Mouse (Mus musculus): ENCODE measurements around the gene Prkci. TPM values are rescaled to one million over a fixed set of nuclear protein-coding genes. Genes with fewer than 3 reads are reported as not detected.

Gene Prkci
- polyA plus RNA-seq, 1 experiment from 2014 or later: 3.8 TPM

DNA sequence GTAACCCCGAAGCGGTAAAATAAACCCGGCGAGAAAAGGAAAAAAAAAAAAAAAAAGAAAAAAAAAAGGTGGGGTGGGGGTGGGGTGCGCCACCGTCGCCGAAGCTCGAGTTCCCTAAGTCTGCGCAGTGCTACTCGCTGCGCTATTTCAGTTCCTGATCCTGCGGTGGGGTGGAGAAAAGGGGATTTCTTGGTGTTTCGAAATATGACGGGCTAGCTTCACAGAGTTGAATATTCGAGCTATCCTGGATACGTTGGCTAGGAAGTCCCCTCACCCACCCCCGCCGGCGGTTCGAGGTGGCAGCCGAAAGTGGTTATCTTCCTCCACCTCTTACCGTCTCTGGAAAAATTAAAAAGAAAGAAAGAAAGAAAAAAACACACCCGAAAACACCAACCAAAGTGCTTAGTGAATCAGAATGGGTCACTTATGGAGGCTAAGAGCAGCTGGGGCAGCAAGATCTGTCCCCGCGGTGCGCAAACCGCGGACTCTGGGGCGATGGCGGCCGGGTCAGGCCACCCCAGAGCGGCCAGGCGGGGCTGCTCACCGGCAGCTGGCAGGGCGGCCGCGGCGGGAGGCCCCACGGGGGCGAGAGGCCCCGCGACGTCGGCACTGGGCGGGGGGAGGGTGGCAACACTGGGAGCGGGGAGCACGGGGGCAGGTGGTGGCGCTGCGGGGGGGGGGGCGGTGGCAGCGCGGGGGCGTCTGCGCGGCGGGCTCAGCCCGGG is 98.2 kb downstream of the Prkci start:
- peak; percentile 84 for DNase-seq
- TF ChIP-seq CTCF (IDR thresholded peaks at IDR 0.05; ENCODE audit: low read depth) (no peak), EP300 (IDR thresholded peaks at IDR 0.05; ENCODE audit: low read depth) (no peak)
- peak; percentile 56 for ATAC-seq
- H3K36me3 ChIP-seq (replicated peaks; ENCODE audit: insufficient read depth, low read length): no peaks in the 10 kb centered on the region
- H3K9me3 ChIP-seq (ENCODE audit: low read length): no peaks in the 10 kb centered on the region
- H3K9ac ChIP-seq (replicated peaks): peak overlapping the region; percentile 85
- H3K4me3 ChIP-seq (ENCODE audit: low read depth, low read length): peak overlapping the region; percentile 93
- under 1% methylated on average over 45 of the region's 58 CpGs for WGBS (ENCODE audit: insufficient replicate concordance)
- peaks cover 35% of the 10 kb centered on the region for H3K4me1 ChIP-seq (ENCODE audit: insufficient read depth)
- peak overlapping the region; percentile 100 for H3K27ac ChIP-seq (ENCODE audit: low read depth)
- no peaks in the 10 kb centered on the region for H3K27me3 ChIP-seq (ENCODE audit: insufficient read depth, low read length)
- peak overlapping the region; percentile 85 for H3K4me2 ChIP-seq (ENCODE audit: low read depth, low read length)

DNA sequence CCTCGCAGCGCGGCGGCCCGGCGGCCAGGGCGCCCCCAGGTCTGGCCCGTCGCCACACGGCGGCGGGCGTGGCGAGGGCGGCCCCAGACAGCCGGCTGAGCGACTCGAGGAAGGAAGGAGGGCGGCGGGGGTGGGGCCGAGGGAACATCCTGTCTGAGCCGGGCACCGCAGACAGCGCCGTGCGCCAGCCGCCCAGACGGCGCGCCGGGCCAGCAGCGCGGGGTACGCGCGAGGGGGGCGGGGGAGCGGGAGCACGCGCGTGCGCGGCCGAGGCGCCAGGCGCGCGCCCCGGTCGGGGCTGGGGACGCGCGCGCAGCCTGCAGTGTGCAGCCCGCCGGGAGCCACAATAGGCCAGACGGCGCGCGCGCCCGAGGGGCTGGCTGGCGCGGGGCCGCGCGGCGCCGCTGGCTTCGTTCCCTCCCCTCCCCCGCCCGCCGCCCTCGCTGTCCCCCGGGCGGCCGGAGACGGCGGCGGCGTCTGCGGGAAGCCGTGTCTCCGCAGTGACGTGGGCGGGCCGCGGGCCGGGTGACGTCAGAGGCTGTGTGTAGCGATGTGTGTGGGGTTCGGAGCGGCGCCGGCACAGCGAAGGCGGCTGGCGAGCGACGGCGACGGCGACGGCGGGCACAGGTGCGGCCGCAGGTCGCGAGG is 99.1 kb downstream of the Prkci start, which contains the start of gene Skil:
Skil (plus strand) TSS at position 528 of the 648 bp plus-strand sequence.
- peak within 1 kb of the TSS; percentile 96 for H3K9ac ChIP-seq (replicated peaks)
- no peaks in the 10 kb centered on the region for H3K27me3 ChIP-seq (ENCODE audit: insufficient read depth, low read length)
- peak within 1 kb of the TSS; percentile 100 for H3K27ac ChIP-seq (ENCODE audit: low read depth)
- H3K9me3 ChIP-seq (ENCODE audit: low read length): no peaks in the 10 kb centered on the region
- no peaks in the 10 kb centered on the region for H3K36me3 ChIP-seq (replicated peaks; ENCODE audit: insufficient read depth, low read length)
- H3K4me2 ChIP-seq (ENCODE audit: low read depth, low read length): peak within 1 kb of the TSS; percentile 85
- H3K4me3 ChIP-seq (ENCODE audit: low read depth, low read length): peak within 1 kb of the TSS; percentile 93
- DNase-seq (peak; percentile 96), ATAC-seq (peak; percentile 89)
- WGBS (ENCODE audit: insufficient replicate concordance): 1% methylated on average over 21 of the region's 109 CpGs
- peaks cover 31% of the 10 kb centered on the region for H3K4me1 ChIP-seq (ENCODE audit: insufficient read depth)
- no peak for TF ChIP-seq EP300 (IDR thresholded peaks at IDR 0.05; ENCODE audit: low read depth)
- no peak for TF ChIP-seq CTCF (IDR thresholded peaks at IDR 0.05; ENCODE audit: low read depth)

GRCm38 (mm10) chr3:31095179-31095490 is 99.6 kb downstream of the Prkci start:
- Histone ChIP-seq H3K27ac (ENCODE audit: low read depth) (peak overlapping the region; percentile 100), H3K27me3 (ENCODE audit: insufficient read depth, low read length) (no peaks in the 10 kb centered on the region), H3K9ac (replicated peaks) (peak overlapping the region; percentile 96), H3K4me2 (ENCODE audit: low read depth, low read length) (peak overlapping the region; percentile 85), H3K4me1 (ENCODE audit: insufficient read depth) (peaks cover 33% of the 10 kb centered on the region), H3K36me3 (replicated peaks; ENCODE audit: insufficient read depth, low read length) (no peaks in the 10 kb centered on the region), H3K9me3 (ENCODE audit: low read length) (no peaks in the 10 kb centered on the region), H3K4me3 (ENCODE audit: low read depth, low read length) (peak overlapping the region; percentile 93)
- no peak for TF ChIP-seq CTCF (IDR thresholded peaks at IDR 0.05; ENCODE audit: low read depth)
- no peak for TF ChIP-seq EP300 (IDR thresholded peaks at IDR 0.05; ENCODE audit: low read depth)
- WGBS (ENCODE audit: insufficient replicate concordance): 4% methylated on average over 34 of the region's 39 CpGs
- DNase-seq (no peak), ATAC-seq (peak; percentile 5)

DNA sequence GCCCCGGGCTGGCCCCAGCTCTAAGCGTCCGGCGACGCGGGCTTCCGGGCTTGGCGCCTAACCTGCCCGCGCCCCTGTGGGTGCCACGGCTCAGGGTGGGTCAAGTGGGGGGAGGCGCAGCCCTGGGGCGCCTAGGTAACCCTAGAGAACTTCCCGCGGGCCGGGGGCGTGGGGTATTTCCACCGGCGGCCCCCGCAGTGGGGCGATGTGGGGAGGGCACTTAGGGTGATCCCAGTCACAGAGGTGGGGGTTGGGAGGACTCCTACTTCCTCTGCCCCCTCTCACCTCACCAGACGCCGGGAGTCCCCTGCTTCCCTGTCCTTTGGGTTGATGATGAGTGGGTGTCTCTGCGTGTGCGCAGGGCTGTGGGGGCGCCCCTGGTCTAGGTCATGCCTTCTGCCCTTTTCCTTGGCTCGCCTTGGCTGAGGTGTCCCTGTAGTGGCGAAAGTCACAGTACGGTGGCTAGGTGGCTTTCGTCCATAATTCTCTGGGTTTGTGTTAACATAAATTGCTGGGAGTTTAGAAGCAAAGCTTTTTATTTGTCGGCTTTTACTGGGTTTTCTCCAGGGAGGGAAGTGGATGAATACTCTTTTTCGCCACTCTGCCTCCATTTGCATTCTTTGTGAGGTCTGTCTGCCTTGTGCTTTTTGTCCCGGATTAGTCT is 100.1 kb downstream of the Prkci start:
- no peaks in the 10 kb centered on the region for H3K27me3 ChIP-seq (ENCODE audit: insufficient read depth, low read length)
- TF ChIP-seq EP300 (IDR thresholded peaks at IDR 0.05; ENCODE audit: low read depth) (no peak), CTCF (IDR thresholded peaks at IDR 0.05; ENCODE audit: low read depth) (no peak)
- H3K36me3 ChIP-seq (replicated peaks; ENCODE audit: insufficient read depth, low read length): no peaks in the 10 kb centered on the region
- H3K9me3 ChIP-seq (ENCODE audit: low read length): no peaks in the 10 kb centered on the region
- DNase-seq (peak; percentile 64), ATAC-seq (no peak)
- peak overlapping the region; percentile 100 for H3K27ac ChIP-seq (ENCODE audit: low read depth)
- peaks cover 34% of the 10 kb centered on the region for H3K4me1 ChIP-seq (ENCODE audit: insufficient read depth)
- peak overlapping the region; percentile 96 for H3K9ac ChIP-seq (replicated peaks)
- 2% methylated on average over 23 of the region's 33 CpGs for WGBS (ENCODE audit: insufficient replicate concordance)
- peak overlapping the region; percentile 85 for H3K4me2 ChIP-seq (ENCODE audit: low read depth, low read length)
- H3K4me3 ChIP-seq (ENCODE audit: low read depth, low read length): peak overlapping the region; percentile 93

DNA sequence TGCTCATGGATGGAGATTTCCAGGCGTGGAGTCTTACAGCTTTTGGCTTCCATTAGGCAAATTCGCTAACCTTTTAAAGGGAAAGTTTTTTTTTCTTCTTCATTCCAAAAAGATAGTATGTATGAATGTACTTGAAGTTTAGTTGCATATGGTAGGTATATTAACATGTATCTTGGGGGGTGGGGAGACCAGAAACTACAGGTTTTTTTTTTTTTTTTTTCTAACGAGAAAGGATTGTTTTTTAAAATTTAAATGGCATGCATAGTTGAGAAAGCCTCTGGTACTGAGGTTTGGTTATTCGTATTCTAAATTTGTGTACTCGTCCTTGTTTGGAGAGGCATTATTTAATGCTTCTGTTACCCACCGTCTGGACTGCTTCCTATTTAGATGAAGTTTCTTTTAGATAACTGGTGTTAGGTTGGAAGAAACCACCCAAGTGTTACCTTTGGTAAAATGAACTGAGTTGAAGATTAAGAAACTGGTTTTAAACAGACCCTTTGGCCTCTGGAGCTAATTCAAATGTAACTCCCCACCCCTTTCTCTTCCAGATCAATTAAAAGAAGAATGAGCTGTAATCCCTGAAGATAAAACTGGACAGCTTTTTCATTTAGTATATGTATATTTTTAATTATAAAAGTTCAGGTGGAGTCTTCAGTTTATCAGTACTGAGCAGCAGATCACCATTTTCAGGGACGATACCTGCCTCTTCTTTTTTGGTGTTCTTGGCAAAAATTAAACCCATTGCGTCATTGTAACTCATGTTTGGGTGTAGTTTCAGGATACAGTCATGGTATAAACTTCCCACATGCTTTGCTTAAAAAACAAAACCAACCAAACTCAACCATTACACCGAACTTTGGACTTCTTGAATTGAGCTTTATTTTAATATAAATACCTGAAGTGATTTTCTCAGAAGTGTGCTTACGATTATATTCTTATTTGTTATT is 100.9 kb downstream of the Prkci start:
- H3K4me2 ChIP-seq (ENCODE audit: low read depth, low read length): peak overlapping the region; percentile 85
- H3K27ac ChIP-seq (ENCODE audit: low read depth): peak overlapping the region; percentile 100
- H3K4me3 ChIP-seq (ENCODE audit: low read depth, low read length): peak overlapping the region; percentile 93
- ATAC-seq (no peak), DNase-seq (no peak)
- TF ChIP-seq CTCF (IDR thresholded peaks at IDR 0.05; ENCODE audit: low read depth) (no peak), EP300 (IDR thresholded peaks at IDR 0.05; ENCODE audit: low read depth) (no peak)
- peak overlapping the region; percentile 96 for H3K9ac ChIP-seq (replicated peaks)
- no peaks in the 10 kb centered on the region for H3K27me3 ChIP-seq (ENCODE audit: insufficient read depth, low read length)
- WGBS (ENCODE audit: insufficient replicate concordance): 44% methylated on average over 10 of the region's 10 CpGs
- H3K4me1 ChIP-seq (ENCODE audit: insufficient read depth): peaks cover 32% of the 10 kb centered on the region
- no peaks in the 10 kb centered on the region for H3K36me3 ChIP-seq (replicated peaks; ENCODE audit: insufficient read depth, low read length)
- no peaks in the 10 kb centered on the region for H3K9me3 ChIP-seq (ENCODE audit: low read length)
